Mouse (Mus musculus) erythroblast, embryonic 14.5 days (primary cell): ENCODE measurements around the gene Rab5b. TPM values are rescaled to one million over a fixed set of nuclear protein-coding genes. Genes with fewer than 3 reads are reported as not detected.

ENCODE experiments used
- H3K27me3 ChIP-seq: 2 replicates; pipeline ENCODE4 v1.6.1; 2012; ENCODE audit warnings: inconsistent platforms; ENCODE audit not compliant: control insufficient read depth
- H3K36me3 ChIP-seq: 2 replicates; pipeline ENCODE4 v1.6.1; 2012; ENCODE audit warnings: mild to moderate bottlenecking, inconsistent platforms; ENCODE audit not compliant: control insufficient read depth
- H3K4me1 ChIP-seq: 2 replicates; pipeline ENCODE4 v1.6.1; 2012; ENCODE audit warnings: inconsistent platforms; ENCODE audit not compliant: control insufficient read depth
- H3K4me3 ChIP-seq: replicated peaks from 2 replicates; pipeline ENCODE3; 2012; ENCODE audit warnings: moderate library complexity, mild to moderate bottlenecking, inconsistent platforms
- H3K9me3 ChIP-seq: 2 replicates; pipeline ENCODE4 v1.6.1; 2012; ENCODE audit warnings: low read length, inconsistent platforms, mixed read lengths; ENCODE audit not compliant: control insufficient read depth
- GATA1 ChIP-seq: IDR thresholded peaks from 2 replicates; pipeline ENCODE4 v1.6.1; 2012; ENCODE audit warnings: low read length, inconsistent platforms, mixed read lengths
- TAL1 ChIP-seq: IDR thresholded peaks from 3 replicates; pipeline ENCODE4 v1.6.1; 2012; ENCODE audit warnings: low read length, inconsistent platforms, mixed read lengths
- polyA plus RNA-seq: library from polyadenylated mRNA; stranded (reverse); fragments of >175 nt; gene quantifications from 2 replicates; pipeline ENCODE4 v1.2.3, GENCODE M21; 2012

Gene Rab5b
- polyA plus RNA-seq, 1 experiment = 1.1 TPM

DNA sequence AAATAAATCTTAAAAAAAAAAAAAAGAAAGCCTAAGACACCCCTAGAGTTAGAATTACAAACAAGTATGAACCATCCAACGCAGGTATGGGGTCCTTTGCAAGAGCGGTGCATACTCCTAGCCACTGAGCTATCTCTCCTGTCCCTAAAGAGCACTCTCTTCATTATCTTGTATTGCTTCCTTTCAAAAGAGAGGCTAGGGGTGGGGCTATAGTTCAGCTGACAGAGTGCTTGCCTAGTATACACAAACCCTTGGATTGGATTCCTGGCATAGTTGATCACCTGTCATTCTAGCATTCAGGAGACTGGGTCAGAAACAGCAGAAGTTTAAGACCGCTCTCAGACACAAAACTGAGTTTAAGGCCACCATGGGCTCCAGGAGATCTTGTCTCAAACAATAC lies 40.8 kb downstream of the Rab5b start:
- H3K36me3 ChIP-seq = no peaks in the 10 kb centered on the region
- H3K4me1 ChIP-seq = peaks cover 8% of the 10 kb centered on the region
- H3K4me3 ChIP-seq = no peak overlapping the region
- peaks cover 53% of the 10 kb centered on the region for H3K27me3 ChIP-seq
- no peaks in the 10 kb centered on the region for H3K9me3 ChIP-seq
- TF ChIP-seq GATA1 (no peak), TAL1 (no peak)

- TF ChIP-seq TAL1 (no peak), GATA1 (no peak)
- H3K27me3 ChIP-seq = peaks cover 40% of the 10 kb centered on the region
- no peaks in the 10 kb centered on the region for H3K36me3 ChIP-seq
- H3K4me1 ChIP-seq = peaks cover 8% of the 10 kb centered on the region
- no peaks in the 10 kb centered on the region for H3K9me3 ChIP-seq
- no peak overlapping the region for H3K4me3 ChIP-seq
Observed at GRCm38 (mm10) chr10:128653866-128654265, 42.2 kb downstream of the Rab5b start.

DNA sequence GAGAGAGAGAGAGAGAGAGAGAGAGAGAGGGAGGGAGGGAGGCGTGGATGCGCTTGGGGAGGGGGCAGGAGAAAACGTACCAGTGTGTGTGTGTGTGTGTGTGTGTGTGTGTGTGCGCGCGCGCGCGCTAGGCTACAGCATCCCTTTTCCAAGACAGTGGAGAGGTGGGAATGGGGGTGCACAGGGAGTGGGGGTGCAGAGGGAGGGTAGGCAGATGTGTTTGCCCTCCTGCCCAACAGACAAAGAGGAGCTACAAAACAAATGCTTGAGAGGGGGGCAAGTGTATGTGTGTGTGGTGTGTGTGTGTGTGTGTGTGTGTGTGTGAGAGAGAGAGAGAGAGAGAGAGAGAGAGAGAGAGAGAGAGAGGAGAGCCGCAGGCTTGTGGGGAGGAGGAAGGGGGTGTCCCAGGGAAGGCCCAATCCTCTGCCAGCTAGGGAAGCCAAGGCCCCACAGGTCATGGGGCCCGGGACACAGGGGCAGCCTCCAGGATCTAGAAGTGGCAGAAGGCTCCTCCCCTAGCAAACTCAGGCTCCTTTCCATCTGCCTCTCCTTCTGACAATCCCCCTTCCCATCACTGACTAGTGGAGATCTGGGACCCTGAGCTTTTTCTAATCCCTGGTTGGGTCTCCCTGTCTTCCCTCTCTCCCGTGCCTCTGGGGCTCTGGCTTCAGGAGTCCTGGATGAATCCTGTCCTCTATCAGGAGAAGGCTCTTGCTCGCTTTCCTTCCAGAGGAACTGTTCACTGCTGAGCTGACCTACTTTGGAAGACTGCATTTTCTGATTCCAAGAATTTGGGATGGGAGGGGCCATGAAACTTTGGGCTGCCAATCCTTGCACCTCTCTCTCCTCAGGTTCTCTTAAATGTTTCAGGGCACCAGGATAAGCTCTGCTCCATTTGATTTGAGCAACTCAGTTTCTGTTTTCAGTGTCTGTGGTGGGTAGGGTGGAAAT lies 49.6 kb downstream of the Rab5b start:
- Histone ChIP-seq H3K4me1 (peaks cover 27% of the 10 kb centered on the region), H3K9me3 (no peaks in the 10 kb centered on the region; the same call in 1 of the 2 replicates), H3K4me3 (peak overlapping the region; percentile 41), H3K36me3 (no peaks in the 10 kb centered on the region), H3K27me3 (peaks cover 66% of the 10 kb centered on the region)
- TF ChIP-seq GATA1 = no peak
- no peak for TF ChIP-seq TAL1

GRCm38 (mm10) chr10:128645111-128646011 lies 50.7 kb downstream of the Rab5b start, which contains the start of gene Ikzf4:
Ikzf4 (minus strand) TSS chr10:128645991.
- H3K36me3 ChIP-seq = no peaks in the 10 kb centered on the region
- H3K27me3 ChIP-seq = peaks cover 70% of the 10 kb centered on the region
- TF ChIP-seq TAL1 (no peak), GATA1 (no peak)
- peaks cover 27% of the 10 kb centered on the region for H3K4me1 ChIP-seq
- H3K9me3 ChIP-seq = no peaks in the 10 kb centered on the region; the same call in 1 of the 2 replicates
- H3K4me3 ChIP-seq = peak within 1 kb of the TSS; percentile 56

DNA sequence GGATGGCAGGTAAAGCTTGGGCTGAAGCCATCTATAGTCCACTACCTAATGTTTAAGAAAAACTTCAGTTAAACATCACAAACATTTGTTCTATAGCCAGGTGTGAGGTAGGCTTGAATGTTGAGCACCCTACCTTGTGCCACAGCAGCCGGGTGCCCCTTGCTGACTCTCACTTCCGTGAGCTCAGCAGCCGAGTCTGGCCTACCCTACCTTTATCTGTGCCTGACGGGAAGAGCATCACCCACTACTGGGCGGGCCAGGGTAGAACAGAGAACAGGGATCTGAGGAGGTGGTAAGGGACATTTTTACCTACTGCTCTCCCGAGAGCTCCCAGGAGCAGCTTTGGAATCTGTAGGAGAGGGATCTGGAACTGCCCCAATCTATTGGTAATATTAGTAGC lies 53.3 kb downstream of the Rab5b start:
- Histone ChIP-seq H3K4me3 (no peak overlapping the region), H3K9me3 (no peaks in the 10 kb centered on the region; the same call in 1 of the 2 replicates), H3K4me1 (peaks cover 30% of the 10 kb centered on the region), H3K27me3 (peaks cover 82% of the 10 kb centered on the region), H3K36me3 (no peaks in the 10 kb centered on the region)
- TF ChIP-seq TAL1 (no peak), GATA1 (no peak)

- Histone ChIP-seq H3K36me3 (no peaks in the 10 kb centered on the region), H3K4me3 (no peak overlapping the region), H3K4me1 (peaks cover 29% of the 10 kb centered on the region), H3K9me3 (no peaks in the 10 kb centered on the region; the same call in 1 of the 2 replicates), H3K27me3 (peaks cover 81% of the 10 kb centered on the region)
- no peak for TF ChIP-seq GATA1
Observed at GRCm38 (mm10) chr10:128641871-128642270, 54.2 kb downstream of the Rab5b start.

GRCm38 (mm10) chr10:128640891-128641290 lies 55.2 kb downstream of the Rab5b start:
- peaks cover 81% of the 10 kb centered on the region for H3K27me3 ChIP-seq

GRCm38 (mm10) chr10:128639999-128640398 lies 56.1 kb downstream of the Rab5b start:
- no peaks in the 10 kb centered on the region for H3K36me3 ChIP-seq
- TF ChIP-seq GATA1 (no peak), TAL1 (no peak)
- no peaks in the 10 kb centered on the region for H3K9me3 ChIP-seq
- H3K27me3 ChIP-seq = peaks cover 81% of the 10 kb centered on the region
- H3K4me3 ChIP-seq = no peak overlapping the region
- peaks cover 21% of the 10 kb centered on the region for H3K4me1 ChIP-seq

More at GRCm38 (mm10) chr10:128640891-128641290, 55.2 kb downstream of the Rab5b start:
- H3K4me3 ChIP-seq = no peak overlapping the region
- no peak for TF ChIP-seq TAL1
- no peak for TF ChIP-seq GATA1
- H3K9me3 ChIP-seq = no peaks in the 10 kb centered on the region; the same call in 1 of the 2 replicates
- H3K4me1 ChIP-seq = peaks cover 26% of the 10 kb centered on the region
- no peaks in the 10 kb centered on the region for H3K36me3 ChIP-seq
